Mouse (Mus musculus) stomach, embryonic 16.5 days (tissue): Measurements from ENCODE around the gene Mettl16. TPM values are rescaled to one million over a fixed set of nuclear protein-coding genes. Genes with fewer than 3 reads are reported as not detected.

Source experiments
- ATAC-seq: fragments of 200-750 bp; cut with Nextera tagmentation; 2 replicates; pipeline ENCODE4 v1.8.0; 2017; ENCODE audit warnings: moderate number of reproducible peaks, moderate TSS enrichment; ENCODE audit not compliant: insufficient read depth, low FRiP score
- H3K27ac ChIP-seq: fragments of 300-500 bp; sonication (generic); 2 replicates; pipeline ENCODE4 v1.5.1; 2014; ENCODE audit warnings: low read length
- H3K27me3 ChIP-seq: fragments of 300-500 bp; sonication (generic); 2 replicates; pipeline ENCODE4 v1.6.1; 2014; ENCODE audit warnings: low read length, control low read depth, mixed read lengths; ENCODE audit not compliant: control insufficient read depth, insufficient read depth
- H3K36me3 ChIP-seq: fragments of 300-500 bp; sonication (generic); 2 replicates; pipeline ENCODE4 v1.6.1; 2014; ENCODE audit warnings: low read length; ENCODE audit not compliant: control insufficient read depth, insufficient read depth
- H3K4me1 ChIP-seq: fragments of 300-500 bp; sonication (generic); 2 replicates; pipeline ENCODE4 v1.6.1; 2014; ENCODE audit warnings: low read length, control low read depth, mixed read lengths; ENCODE audit not compliant: control insufficient read depth, insufficient read depth
- H3K4me2 ChIP-seq: fragments of 300-500 bp; sonication (generic); 2 replicates; pipeline ENCODE4 v1.6.1; 2014; ENCODE audit warnings: low read depth, low read length, mixed read lengths
- H3K4me3 ChIP-seq: fragments of 300-500 bp; sonication (generic); replicated peaks from 2 replicates; pipeline ENCODE4 v1.5.1; 2014; ENCODE audit warnings: mild to moderate bottlenecking, low read length
- H3K9ac ChIP-seq: fragments of 300-500 bp; sonication (generic); 2 replicates; pipeline ENCODE4 v1.6.1; 2014; ENCODE audit warnings: low read length
- H3K9me3 ChIP-seq: fragments of 300-500 bp; sonication (generic); replicated peaks from 2 replicates; pipeline ENCODE4 v1.6.1; 2016; ENCODE audit warnings: low read length, control low read depth; ENCODE audit not compliant: control insufficient read depth
- WGBS: fragments of 180-500 bp; shearing (Covaris S2); extraction: QIAGEN DNeasy Blood & Tissue Kit; methylation state at CpG from one replicate; pipeline ENCODE4 v1.1.7; 2014; 5-methylcytosine and 5-hydroxymethylcytosine counted together
- polyA plus RNA-seq: library from polyadenylated mRNA; unstranded; fragments of >200 nt; fragmentation: Nextera tagmentation; extraction: Ambion mirVana; gene quantifications from 2 replicates; pipeline ENCODE4 v1.2.1, GENCODE M21; 2015

Mettl16 gene
- polyA plus RNA-seq, 1 experiment from 2014 or later, result 41.8 TPM

DNA sequence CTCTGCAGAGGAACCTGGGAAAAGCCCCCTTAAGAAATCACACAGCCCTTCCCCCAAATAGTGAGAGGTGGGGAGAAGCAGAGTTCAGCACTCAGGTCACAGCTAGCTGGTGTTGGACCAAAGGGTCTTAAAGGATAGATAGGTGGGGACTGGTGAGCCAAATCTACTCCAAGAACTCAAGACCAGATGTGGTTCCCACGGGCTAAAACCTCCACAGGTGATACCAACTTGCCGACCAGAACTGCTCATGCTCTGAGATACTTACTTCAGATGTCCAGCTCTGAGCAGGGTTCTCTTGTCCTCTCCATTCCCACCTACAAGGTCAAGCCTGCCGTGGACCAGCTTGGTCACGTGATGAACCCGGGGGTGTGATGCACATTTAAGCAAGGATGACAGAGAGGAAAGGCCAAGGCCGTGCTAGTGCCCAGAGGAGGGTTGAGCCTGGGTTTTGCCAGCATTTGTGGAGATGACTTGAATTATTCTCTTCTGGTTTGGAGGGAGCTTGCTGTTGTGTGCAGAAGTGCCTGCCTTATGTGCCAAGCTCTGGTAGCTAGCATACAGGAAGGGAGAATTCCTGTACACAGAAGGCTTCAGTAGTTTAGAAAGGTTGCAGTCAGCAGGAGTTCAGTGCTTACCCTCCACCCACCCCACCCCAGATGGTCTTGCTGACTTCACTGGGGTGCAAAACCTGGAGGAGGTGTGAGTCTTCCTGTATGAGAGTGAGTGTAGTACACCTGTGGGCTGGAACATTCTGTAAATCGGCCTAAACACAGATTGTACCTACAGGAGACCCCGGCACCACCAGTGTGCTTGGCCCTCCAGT lies 63.1 kb downstream of the Mettl16 start:
- no peak for ATAC-seq
- H3K36me3 ChIP-seq, result no peaks in the 10 kb centered on the region
- H3K4me1 ChIP-seq, result peaks cover 34% of the 10 kb centered on the region
- no peak overlapping the region for H3K4me3 ChIP-seq
- H3K4me2 ChIP-seq, result peak overlapping the region; percentile 95
- 72% methylated on average over 8 of the region's 8 CpGs for WGBS
- H3K9ac ChIP-seq, result 0 out of 2 replicates have a peak overlapping the region, but pooled peaks have one; percentile 22
- peak overlapping the region; percentile 40; the same call in 1 of the 2 replicates for H3K27ac ChIP-seq
- no peaks in the 10 kb centered on the region for H3K27me3 ChIP-seq
- H3K9me3 ChIP-seq, result no peaks in the 10 kb centered on the region

GRCm38 (mm10) chr11:74834359-74834638 lies 63.7 kb downstream of the Mettl16 start:
- Histone ChIP-seq H3K27me3 (no peaks in the 10 kb centered on the region), H3K4me1 (peaks cover 37% of the 10 kb centered on the region), H3K4me2 (no peak overlapping the region), H3K4me3 (no peak overlapping the region), H3K9me3 (no peaks in the 10 kb centered on the region), H3K27ac (peak overlapping the region; percentile 40; the same call in 1 of the 2 replicates), H3K9ac (0 out of 2 replicates have a peak overlapping the region, but pooled peaks have one; percentile 22), H3K36me3 (no peaks in the 10 kb centered on the region)
- 39% methylated on average over 1 of the region's 1 CpGs for WGBS
- no peak for ATAC-seq

GRCm38 (mm10) chr11:74834650-74835277 lies 64.1 kb downstream of the Mettl16 start:
- H3K9ac ChIP-seq, result 0 out of 2 replicates have a peak overlapping the region, but pooled peaks have one; percentile 22
- H3K4me3 ChIP-seq, result no peak overlapping the region
- peak overlapping the region; percentile 40; the same call in 1 of the 2 replicates for H3K27ac ChIP-seq
- ATAC-seq, result no peak
- H3K9me3 ChIP-seq, result no peaks in the 10 kb centered on the region
- H3K36me3 ChIP-seq, result no peaks in the 10 kb centered on the region
- 46% methylated on average over 5 of the region's 5 CpGs for WGBS
- peaks cover 38% of the 10 kb centered on the region for H3K4me1 ChIP-seq
- H3K4me2 ChIP-seq, result no peak overlapping the region
- no peaks in the 10 kb centered on the region for H3K27me3 ChIP-seq

GRCm38 (mm10) chr11:74835593-74836224 lies 65.1 kb downstream of the Mettl16 start:
- peaks cover 38% of the 10 kb centered on the region for H3K4me1 ChIP-seq

GRCm38 (mm10) chr11:74836225-74837055 lies 65.8 kb downstream of the Mettl16 start:
- ATAC-seq, result no peak
- H3K4me2 ChIP-seq, result no peak overlapping the region
- no peak overlapping the region for H3K27ac ChIP-seq
- H3K4me3 ChIP-seq, result no peak overlapping the region
- no peaks in the 10 kb centered on the region for H3K36me3 ChIP-seq
- WGBS, result 93% methylated on average over 22 of the region's 22 CpGs
- no peaks in the 10 kb centered on the region for H3K9me3 ChIP-seq
- H3K9ac ChIP-seq, result no peak overlapping the region
- no peaks in the 10 kb centered on the region for H3K27me3 ChIP-seq
- H3K4me1 ChIP-seq, result peaks cover 38% of the 10 kb centered on the region

More at GRCm38 (mm10) chr11:74835593-74836224, 65.1 kb downstream of the Mettl16 start:
- Histone ChIP-seq H3K27me3 (no peaks in the 10 kb centered on the region), H3K4me2 (no peak overlapping the region), H3K9ac (peak overlapping the region; percentile 14; the same call in 1 of the 2 replicates), H3K4me3 (no peak overlapping the region), H3K27ac (no peak overlapping the region), H3K9me3 (no peaks in the 10 kb centered on the region), H3K36me3 (no peaks in the 10 kb centered on the region)
- 85% methylated on average over 6 of the region's 6 CpGs for WGBS
- ATAC-seq, result no peak

- ATAC-seq, result 0 out of 2 replicates have a peak, but pooled peaks have one; percentile 1
- H3K4me1 ChIP-seq, result peaks cover 38% of the 10 kb centered on the region
- H3K27ac ChIP-seq, result peak overlapping the region; percentile 96
- peak overlapping the region; percentile 83 for H3K4me2 ChIP-seq
- no peaks in the 10 kb centered on the region for H3K27me3 ChIP-seq
- H3K36me3 ChIP-seq, result no peaks in the 10 kb centered on the region
- no peaks in the 10 kb centered on the region for H3K9me3 ChIP-seq
- WGBS, result 44% methylated on average over 16 of the region's 16 CpGs
- peak overlapping the region; percentile 46 for H3K4me3 ChIP-seq
- H3K9ac ChIP-seq, result peak overlapping the region; percentile 78
These were observed 66.5 kb downstream of the Mettl16 start for GRCm38 (mm10) chr11:74837056-74837693.

GRCm38 (mm10) chr11:74837694-74838431 lies 67.2 kb downstream of the Mettl16 start:
- peaks cover 34% of the 10 kb centered on the region for H3K4me1 ChIP-seq

GRCm38 (mm10) chr11:74838441-74838840 lies 67.8 kb downstream of the Mettl16 start:
- Histone ChIP-seq H3K4me2 (peak overlapping the region; percentile 83), H3K27me3 (no peaks in the 10 kb centered on the region), H3K27ac (peak overlapping the region; percentile 96), H3K36me3 (no peaks in the 10 kb centered on the region), H3K4me3 (peak overlapping the region; percentile 46), H3K9me3 (no peaks in the 10 kb centered on the region), H3K4me1 (peaks cover 34% of the 10 kb centered on the region), H3K9ac (peak overlapping the region; percentile 78)
- peak; percentile 77 for ATAC-seq
- under 1% methylated on average over 35 of the region's 35 CpGs for WGBS

More at GRCm38 (mm10) chr11:74837694-74838431, 67.2 kb downstream of the Mettl16 start:
- Histone ChIP-seq H3K27me3 (no peaks in the 10 kb centered on the region), H3K4me3 (peak overlapping the region; percentile 46), H3K9me3 (no peaks in the 10 kb centered on the region), H3K9ac (peak overlapping the region; percentile 78), H3K36me3 (no peaks in the 10 kb centered on the region), H3K27ac (peak overlapping the region; percentile 96), H3K4me2 (peak overlapping the region; percentile 83)
- under 1% methylated on average over 51 of the region's 54 CpGs for WGBS
- peak; percentile 86 for ATAC-seq
